Mouse (Mus musculus): ENCODE results near the gene Bicdl1.

- no peak for TF ChIP-seq CTCF (IDR thresholded peaks at IDR 0.05; ENCODE audit: low read depth)
- TF ChIP-seq EP300 (IDR thresholded peaks at IDR 0.05; ENCODE audit: low read depth): no peak
These were observed 36.1 kb downstream of the Bicdl1 start for GRCm38 (mm10) chr5:115695191-115695770.

All from heart, postnatal 0 days (tissue).